Mouse (Mus musculus): ENCODE results near the gene A630001G21Rik.

A630001G21Rik gene

DNA sequence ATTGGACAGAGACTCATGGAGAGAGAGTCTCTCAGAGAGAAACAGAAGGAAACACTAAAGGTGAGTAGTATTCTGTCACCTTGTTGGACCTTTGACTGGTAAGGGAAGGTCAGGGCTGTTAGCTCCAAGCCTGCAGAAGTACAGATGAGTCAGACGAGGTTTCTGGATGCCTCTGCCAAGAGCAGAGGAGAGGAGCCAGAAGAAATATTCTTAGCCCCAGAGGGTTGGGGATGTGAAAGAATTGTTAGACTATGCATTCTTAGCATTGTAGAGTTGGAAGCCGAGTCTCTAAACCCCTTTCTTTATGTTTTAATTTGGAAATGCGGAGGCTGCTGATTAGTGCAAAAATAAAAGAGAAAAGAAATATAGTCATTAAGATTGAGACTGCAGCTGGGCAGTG, 6.5 kb downstream of the A630001G21Rik start:
- DNase-seq (ENCODE audit: low spot score in 2 of 2) = no peak

DNA sequence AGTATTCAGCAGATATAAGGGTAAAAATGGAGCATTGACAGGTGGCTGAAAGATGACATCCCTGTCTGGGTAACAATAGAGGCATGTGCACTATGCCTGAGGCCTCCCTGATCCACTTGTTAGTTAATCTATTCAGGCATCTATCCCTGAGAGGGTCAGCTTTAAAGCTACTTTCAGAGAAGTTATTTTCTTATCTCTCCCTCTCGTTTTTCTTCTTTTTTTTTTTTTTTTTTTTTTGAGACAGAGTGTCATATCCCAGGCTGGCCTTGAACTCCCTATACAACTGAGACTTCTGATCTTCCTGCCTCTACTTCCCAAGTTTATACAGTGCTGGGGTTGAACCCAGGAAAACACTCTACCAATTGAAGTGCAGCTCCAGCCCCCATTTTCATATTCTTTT, 10.7 kb downstream of the A630001G21Rik start:
- DNase-seq (ENCODE audit: low spot score in 2 of 2) = no peak

DNA sequence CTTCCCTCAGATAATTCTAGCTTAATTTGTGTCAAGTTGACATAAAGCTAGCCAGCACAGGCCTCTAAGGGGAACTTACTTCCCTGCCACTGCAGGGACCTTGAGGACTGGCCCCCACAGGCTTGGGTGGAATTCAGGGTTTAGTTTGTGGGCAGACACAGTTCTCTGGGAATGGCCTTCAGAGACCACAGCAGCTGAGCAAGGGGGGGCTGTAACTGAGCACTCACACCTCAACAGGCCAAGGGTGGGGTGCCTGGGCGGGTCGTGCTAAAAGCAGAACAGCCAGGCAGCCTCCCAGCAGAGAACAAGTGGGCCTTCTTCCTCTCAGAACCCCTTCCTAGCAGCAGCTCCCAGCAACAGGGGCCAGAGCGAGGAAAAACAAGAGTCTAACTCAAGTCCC, 12.3 kb downstream of the A630001G21Rik start:
- DNase-seq (ENCODE audit: low spot score in 2 of 2) = no peak

DNA sequence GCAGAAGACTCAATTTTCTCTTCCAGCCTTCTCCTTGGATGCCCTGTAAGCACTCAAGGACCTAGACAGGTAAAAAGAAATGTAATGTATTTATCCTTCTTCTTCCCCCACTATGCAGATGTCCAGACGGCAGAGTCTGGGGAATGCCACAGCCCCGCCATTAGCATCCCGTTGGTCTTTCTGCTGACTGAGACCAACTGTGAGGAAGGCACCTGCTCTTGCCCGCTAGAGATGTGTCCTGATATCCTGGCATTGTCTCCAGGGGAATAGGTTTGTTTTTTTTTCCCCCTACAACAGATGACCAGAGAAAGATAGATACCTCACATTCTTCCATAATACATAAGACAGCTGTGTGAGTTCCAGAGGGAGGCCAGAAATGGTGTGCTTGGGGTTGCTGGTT, 14.2 kb downstream of the A630001G21Rik start:
- no peak for DNase-seq (ENCODE audit: low spot score in 2 of 2)

DNA sequence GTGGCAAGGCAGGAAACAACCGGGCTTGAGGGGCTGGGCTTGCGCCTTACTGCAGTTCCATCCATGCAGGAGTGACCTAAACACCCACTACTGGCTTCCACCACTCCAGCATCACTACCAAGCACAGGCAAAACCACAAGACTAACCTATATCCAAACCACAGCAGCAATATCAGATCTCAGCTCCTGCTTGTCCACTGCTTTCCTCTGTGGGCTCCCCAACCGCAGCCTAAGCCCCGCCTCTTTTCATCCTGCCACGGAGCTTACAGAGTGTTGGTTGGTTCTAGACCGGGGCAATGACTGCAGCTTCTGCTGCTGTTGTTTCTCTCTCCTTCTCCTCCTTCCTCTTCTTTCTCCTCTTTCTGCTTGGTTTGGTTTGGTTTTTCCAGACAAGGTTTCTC, 15.1 kb downstream of the A630001G21Rik start:
- DNase-seq (ENCODE audit: low spot score in 2 of 2) = no peak

DNA sequence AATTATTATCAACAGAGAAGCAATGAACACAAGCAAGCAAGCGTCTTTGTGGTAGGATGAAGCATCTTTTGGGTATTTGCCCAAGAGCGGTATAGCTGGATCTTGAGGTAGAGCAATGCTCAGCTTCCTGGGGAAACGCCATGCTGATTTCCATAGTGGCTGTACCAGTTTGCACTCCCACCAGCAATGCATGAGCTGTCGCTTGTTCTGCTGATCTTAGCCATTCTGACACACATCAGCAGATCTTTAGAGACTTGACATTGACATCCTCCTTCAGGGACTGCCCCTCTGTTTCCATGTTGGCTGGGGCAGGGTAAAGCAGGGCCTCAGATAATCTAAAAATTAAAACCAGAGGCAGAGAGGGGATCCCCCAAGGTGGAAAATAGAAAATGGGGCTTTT, 16.8 kb downstream of the A630001G21Rik start:
- no peak for DNase-seq (ENCODE audit: low spot score in 2 of 2)

DNA sequence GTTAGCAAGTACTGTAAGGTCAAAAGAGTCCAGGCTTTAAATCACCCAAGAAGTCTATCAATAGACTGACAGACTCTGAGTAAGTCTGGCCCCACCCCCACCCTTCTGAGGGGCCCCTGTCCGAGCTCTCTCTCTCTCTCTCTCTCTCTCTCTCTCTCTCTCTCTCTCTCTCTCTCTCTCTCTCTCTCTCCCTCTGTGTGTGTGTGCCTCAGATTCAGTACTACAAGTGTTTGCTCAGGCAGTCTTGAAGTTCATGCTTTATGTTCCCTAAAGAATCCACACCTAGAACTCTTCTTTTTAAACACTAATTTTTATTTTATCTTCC, 19.5 kb downstream of the A630001G21Rik start:
- no peak for DNase-seq (ENCODE audit: low spot score in 2 of 2)

DNA sequence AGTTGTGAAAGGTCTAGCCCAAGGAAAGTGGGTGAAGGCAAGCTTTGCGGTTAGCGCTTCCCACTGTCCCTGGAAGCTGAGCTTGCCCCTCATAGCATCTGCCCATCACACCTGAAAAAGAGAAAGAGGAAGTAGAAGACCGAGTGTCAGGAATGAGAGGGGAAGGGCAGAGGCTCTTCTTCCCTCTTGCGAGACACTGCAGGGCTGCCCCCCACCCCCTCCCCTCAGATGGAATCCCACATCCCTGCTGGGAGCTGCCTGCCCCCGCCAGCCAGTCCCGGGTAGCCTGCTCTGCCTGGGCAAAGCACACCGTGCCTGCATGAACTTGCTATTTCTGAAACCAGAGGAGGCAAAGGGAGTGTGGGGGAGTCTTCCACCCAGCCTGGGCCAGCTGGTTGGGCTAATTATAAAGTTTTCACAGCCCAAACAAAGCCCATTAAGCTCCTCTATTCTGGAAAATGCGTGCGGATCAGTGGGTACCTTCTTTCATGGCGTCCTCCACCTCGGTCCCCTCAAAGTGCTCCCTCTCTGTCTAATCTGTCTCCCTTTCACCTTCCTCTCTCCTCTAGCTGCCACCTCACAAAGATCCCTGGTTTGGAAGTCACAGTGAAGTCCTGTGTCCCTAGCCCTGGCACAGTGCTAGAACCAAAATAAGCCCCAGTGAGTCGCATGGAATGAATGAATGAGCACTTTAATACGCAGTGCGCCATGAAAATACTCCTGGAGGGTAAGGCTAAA, 20.0 kb downstream of the A630001G21Rik start:
- no peak for DNase-seq (ENCODE audit: low spot score in 2 of 2)

DNA sequence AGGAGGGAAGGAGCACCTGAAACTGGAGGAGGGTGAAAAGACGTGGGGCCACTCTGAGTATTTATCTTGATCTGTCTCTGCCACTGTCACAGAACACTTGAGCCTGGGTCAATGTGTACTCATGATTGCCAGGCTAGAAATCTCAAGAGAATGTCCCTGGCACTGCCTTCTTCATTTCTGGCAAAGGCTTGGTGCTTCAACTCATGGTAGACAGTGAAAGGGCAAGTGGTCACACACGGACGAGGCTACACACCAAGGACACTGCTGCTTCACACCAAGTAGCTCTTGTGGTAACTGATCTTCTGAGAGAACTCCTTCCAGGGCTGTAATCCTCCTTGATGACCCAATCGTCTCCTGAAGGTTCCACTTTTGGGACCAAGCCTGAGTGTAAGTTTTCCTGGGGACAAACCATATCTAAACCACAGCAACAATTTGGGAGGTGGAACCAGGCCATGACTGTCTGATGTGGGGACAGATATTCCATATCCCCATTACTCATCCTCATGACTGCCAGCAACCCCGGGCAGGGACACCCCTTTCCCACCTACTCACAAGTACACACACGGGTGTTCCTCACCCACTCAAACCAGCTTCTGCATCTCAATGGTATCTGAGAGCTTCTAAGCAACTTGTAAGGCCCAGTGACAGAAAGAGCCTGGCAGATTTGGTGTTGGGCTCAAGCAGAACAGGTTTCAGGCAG, 20.8 kb downstream of the A630001G21Rik start:
- no peak for DNase-seq (ENCODE audit: low spot score in 2 of 2)

DNA sequence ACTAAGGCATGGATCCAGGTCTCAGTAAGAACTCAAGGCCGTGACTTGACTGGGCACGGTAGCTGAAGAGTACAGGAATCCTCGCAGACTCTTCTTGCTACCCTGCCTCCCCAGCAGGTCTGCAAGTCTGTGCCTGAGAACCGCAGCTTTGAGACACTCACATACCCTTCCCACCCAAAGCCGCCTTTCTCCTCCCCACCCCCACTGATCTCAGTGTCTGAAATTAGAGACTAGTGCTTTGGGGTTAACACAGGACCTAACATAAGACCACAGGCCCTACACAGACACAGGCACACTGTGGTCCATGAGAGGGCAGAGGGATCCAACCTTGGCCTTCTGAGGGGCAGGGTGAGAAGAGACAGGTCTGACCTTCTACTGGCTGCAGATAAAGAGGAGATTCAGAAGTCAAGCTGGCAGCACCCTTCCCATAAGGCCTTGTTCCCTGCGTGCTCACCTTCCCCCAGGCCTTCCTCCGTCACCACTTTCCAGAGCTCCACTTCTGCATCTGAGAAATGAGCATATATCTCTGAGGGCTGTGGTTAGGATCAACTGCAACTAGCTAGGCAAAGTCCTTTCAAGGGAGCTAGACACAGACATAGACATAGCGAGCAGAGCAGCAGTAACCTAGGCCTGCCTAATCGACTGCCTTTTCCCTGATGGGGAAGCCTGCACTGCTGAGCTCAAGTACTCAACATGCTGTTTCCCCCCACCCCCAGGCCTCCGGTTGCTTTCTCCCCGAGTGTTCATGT, 26.3 kb downstream of the A630001G21Rik start:
- no peak for DNase-seq (ENCODE audit: low spot score in 2 of 2)

DNA sequence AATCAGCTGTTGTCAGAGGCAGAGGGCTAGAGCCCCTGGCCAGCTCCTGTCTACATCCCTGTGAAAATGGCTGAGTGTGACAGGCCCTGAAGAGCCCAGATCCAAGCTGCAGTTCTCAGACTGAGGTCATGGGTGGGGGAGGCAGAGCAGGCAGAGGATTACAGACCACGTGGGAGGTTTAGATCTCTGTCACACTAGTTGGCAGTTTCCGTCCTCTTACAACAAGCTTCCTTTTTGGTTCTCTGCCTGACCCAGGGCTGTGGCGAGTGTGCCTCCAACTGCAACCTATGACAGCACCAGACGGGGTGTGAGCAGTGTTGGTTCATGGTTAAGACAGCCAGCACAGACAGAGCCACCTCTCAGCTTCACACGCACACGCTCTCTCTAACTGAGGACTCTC, 26.9 kb downstream of the A630001G21Rik start:
- DNase-seq (ENCODE audit: low spot score in 2 of 2) = no peak

DNA sequence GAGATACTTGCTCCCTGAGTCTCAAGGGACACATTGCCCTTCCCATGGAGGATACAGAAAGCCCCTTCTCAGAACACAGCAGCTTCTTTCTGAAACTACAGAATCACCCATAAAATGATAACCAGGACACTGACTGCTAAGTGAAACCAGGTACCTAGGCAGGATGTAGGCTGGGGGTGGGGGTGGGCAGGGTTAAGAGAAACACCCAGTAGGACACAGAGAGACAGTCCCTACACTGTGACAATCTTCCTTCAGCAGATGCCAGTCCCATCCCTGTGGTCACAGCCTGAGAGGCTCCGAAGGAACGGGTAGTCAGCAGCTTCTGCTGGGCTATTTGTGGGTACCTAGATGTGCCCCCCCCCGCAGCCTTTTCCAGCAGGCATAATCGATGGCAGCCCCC, 27.8 kb downstream of the A630001G21Rik start:
- DNase-seq (ENCODE audit: low spot score in 2 of 2) = no peak

DNA sequence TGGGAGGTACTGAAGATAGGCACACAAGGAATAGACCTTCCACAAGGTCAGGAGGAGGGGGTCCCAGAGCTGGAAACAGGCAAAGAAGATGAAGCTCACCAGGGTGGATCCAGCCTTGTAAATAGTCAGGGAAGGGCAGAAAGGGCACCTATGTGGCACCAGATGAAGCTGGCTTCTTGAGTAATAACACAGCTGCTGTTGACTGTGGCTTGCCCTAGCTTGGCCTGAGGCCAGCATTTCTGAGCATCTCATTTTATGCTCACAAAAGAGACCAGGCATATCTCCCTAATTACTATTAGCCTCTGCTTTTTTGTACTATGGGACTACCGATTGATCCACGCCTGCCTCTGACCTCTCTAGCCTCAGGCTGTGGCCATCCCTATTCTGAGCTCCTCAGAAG, 28.6 kb downstream of the A630001G21Rik start:
- DNase-seq (ENCODE audit: low spot score in 2 of 2) = no peak

DNA sequence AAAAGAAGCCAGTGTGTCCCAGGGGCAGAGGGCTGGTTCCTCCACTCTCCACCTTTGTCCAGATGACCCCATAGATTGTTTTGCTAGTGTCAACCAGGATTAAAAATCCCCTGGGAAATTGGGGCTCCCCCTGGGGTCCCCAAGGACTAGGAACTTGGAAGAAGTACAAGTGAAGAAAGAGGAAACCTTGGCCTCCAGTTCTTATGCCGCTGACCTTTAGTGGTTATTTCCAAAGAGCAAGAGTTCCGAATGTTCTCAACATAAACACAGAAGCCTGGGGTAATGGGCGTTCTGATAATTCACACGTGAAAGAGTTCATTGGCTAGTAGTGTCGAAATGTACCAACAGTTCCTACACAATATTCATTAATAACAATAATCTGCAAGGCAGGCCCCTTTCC, 31.9 kb downstream of the A630001G21Rik start:
- DNase-seq (ENCODE audit: low spot score in 2 of 2) = no peak

DNA sequence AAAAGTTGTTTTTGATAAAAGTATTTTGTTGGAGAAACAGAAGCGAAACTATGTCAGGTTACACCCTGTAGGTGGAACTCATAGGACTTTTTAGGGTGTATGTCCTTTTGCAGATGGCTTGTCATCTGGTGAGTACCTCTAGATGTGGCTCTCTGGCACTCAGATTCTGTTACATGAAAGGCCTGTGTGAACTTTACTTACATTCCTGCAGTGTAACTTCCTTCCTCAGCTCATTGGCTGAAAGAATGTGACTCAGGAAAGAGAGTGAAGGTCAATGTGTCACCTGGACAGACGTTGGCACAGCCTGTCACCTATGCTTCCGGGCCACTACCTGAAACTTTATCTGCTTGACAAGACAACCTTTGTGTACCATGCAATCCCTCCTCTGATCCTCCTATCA, 33.9 kb downstream of the A630001G21Rik start:
- DNase-seq (ENCODE audit: low spot score in 2 of 2) = no peak

DNA sequence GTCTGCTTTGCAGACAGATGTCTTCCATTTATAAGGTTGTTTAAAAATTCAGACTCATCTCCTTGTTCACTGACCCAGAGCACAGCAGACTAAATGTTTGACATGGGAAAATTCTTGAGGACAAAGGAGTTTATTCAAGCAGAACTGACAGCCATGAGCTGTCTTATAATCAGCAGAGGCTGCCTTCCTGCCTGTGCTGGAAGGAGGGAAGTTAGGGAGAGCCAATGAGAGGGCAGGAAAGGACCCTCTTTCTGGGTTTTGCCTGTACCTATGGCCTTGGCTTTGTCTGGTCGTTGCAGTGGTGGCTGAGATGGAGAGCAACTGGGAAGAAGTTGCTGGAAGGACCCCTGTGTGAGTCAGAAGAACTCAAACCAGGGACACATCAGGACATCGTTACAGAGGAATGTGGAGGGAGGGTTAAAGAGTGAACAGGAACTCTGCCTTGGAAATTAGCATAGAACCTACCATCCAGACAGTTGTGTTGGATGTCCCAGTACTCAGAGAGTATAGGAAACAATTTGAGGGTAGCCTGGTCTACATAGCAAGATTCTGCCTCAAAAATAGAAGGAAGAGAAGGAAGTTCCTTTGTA, 35.4 kb downstream of the A630001G21Rik start:
- DNase-seq (ENCODE audit: low spot score in 2 of 2) = no peak

DNA sequence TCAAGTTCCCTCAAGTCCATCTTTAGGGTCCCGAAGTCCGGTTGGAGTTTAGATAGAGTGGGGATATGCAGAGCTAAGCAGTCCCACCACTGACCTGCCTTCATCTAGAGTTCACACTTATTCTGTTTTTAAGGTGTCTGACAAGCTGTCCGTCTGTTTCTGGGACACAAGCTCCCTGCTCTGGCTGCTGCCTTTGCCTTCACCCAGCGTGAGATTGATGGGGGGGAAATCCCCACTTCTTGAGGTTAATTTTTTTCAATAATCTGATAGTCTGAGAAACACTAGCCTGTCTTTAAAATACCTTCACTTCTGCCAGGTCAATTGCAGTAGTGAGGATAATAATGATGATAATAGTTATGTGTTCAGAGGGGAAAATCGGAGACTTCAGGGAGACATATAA, 36.1 kb downstream of the A630001G21Rik start:
- no peak for DNase-seq (ENCODE audit: low spot score in 2 of 2)

DNA sequence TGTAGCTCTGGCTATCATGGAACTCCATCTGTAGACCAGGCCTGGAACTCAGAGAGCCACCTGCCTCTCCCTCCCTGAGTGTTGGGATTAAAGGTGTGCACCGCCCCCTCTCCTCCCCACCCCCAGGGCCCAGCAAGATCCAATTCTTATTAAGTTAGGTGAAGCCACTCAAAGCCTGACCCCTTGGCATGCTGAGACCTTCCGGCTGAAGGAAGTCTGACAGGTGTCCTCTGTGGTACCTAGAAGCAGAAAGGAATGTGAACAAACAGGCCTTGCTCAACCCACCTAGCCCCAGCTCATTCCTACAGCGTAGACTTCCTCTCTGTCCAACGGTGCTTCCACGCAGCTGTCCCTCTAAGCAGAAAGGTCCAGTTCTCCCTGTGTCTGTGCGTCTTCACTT, 37.5 kb downstream of the A630001G21Rik start:
- no peak for DNase-seq (ENCODE audit: low spot score in 2 of 2)

DNA sequence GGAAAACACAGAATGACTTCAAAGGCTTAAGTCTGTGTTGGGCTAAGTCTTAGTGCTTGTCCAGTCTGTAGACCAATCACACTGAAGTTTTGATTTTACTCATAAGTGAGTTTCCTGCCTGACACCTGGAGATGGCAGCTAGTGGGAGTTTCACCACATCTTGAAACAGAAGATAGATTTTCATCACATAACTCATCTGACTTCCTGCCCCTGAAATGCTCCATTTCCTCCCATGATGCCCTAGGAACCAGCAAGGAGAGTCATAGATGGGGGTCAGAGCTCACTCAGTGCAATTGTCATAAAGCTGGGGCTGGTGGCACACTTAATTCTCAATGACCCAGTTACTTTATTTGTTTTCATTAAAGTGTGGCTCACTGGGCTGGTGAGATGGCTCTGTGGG, 38.6 kb downstream of the A630001G21Rik start:
- no peak for DNase-seq (ENCODE audit: low spot score in 2 of 2)

DNA sequence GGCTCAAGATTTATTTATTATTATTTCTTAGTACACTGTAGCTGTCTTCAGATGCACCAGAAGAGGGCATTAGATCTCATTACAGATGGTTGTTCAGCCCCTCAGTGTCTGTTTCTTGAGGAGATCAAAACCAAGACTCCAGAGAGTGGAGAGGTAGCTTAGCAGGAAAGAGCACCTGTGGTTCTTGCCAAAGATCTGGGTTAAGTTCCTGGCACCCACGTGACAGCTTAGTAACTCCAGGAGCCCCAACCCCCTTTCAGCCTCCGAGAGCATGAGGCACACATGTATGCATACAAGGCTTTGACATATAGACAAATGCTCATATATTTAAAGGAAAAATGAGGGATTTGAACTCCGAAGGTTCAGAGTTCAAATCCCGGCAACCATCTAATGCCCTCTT, 39.4 kb downstream of the A630001G21Rik start:
- no peak for DNase-seq (ENCODE audit: low spot score in 2 of 2)

DNA sequence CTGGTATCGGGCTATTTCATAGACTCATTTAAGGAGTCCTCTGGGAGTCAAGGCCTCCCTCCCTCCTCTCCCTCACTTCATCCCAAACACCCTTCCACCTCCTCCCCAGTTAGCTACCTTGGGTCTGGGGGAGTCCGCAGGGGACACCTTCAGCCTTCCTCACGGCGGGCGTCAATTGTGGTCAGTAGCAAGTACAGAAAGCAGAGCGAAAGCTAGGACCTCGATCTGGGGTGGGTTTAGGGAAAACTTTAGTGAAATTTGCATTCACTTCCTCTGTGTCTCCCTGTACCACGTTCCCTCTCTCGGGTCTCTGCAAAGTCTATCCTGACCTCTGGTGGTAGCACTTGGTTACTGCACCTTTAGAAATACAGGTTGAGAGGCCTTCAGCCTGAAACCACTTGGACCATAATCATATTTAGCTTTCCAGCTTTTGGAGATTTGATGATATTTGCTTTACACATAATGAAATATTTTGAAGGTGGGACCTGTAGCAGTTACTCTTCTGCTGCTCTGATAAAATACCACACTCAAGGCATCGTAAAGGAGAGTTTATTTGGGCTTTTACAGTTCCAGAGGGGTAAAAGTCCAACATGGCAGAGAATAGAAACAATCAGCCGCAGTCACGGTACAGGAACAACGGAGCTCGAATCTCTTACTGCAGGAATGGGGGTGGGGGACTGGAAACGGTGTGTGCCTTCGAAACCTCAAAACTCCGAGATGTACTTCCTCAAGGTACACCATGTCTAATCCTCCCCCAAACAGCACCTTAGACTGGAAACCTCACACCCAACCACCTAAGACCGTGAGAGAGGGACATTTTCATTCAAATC, 41.9 kb downstream of the A630001G21Rik start:
- peak; percentile 32 to 76 for DNase-seq (ENCODE audit: low spot score in 2 of 2)
